Mouse (Mus musculus): Measurements from ENCODE around the gene Gcnt7. TPM values are rescaled to one million over a fixed set of nuclear protein-coding genes. Genes with fewer than 3 reads are reported as not detected.

The Gcnt7 gene
- polyA plus RNA-seq, 1 experiment from 2014 or later = 2.8 TPM

GRCm38 (mm10) chr2:172467206-172467605 lies 8.8 kb upstream of the Gcnt7 start:
- peaks cover 13% of the 10 kb centered on the region for H3K36me3 ChIP-seq (ENCODE audit: control insufficient read depth, insufficient read depth)
- no peak overlapping the region for H3K9ac ChIP-seq (replicated peaks; ENCODE audit: low read depth, low read length)
- H3K27me3 ChIP-seq (replicated peaks; ENCODE audit: control insufficient read depth, insufficient read depth, low read length) = no peaks in the 10 kb centered on the region
- H3K27ac ChIP-seq (ENCODE audit: low read length) = no peak overlapping the region
- 94% methylated on average over 5 of the region's 5 CpGs for WGBS
- no peaks in the 10 kb centered on the region for H3K9me3 ChIP-seq (ENCODE audit: control insufficient read depth, low read length)
- H3K4me3 ChIP-seq (replicated peaks; ENCODE audit: low read length) = no peak overlapping the region
- peaks cover 14% of the 10 kb centered on the region for H3K4me1 ChIP-seq (replicated peaks; ENCODE audit: control insufficient read depth, insufficient read depth, low read length)
- no peak for ATAC-seq
- H3K4me2 ChIP-seq (ENCODE audit: low read length) = no peak overlapping the region

- no peaks in the 10 kb centered on the region for H3K27me3 ChIP-seq (replicated peaks; ENCODE audit: control insufficient read depth, insufficient read depth, low read length)
- H3K4me3 ChIP-seq (replicated peaks; ENCODE audit: low read length) = no peak overlapping the region
- no peak overlapping the region for H3K4me2 ChIP-seq (ENCODE audit: low read length)
- no peak for ATAC-seq
- H3K27ac ChIP-seq (ENCODE audit: low read length) = no peak overlapping the region
- peaks cover 14% of the 10 kb centered on the region for H3K4me1 ChIP-seq (replicated peaks; ENCODE audit: control insufficient read depth, insufficient read depth, low read length)
- H3K9me3 ChIP-seq (ENCODE audit: control insufficient read depth, low read length) = no peaks in the 10 kb centered on the region
- H3K36me3 ChIP-seq (ENCODE audit: control insufficient read depth, insufficient read depth) = peaks cover 13% of the 10 kb centered on the region
- no peak overlapping the region for H3K9ac ChIP-seq (replicated peaks; ENCODE audit: low read depth, low read length)
- 62% methylated on average over 11 of the region's 11 CpGs for WGBS
Observed at GRCm38 (mm10) chr2:172466427-172467132, 8.2 kb upstream of the Gcnt7 start.

GRCm38 (mm10) chr2:172462813-172463212 lies 4.4 kb upstream of the Gcnt7 start:
- H3K36me3 ChIP-seq (ENCODE audit: control insufficient read depth, insufficient read depth) = peaks cover 7% of the 10 kb centered on the region; the same call in 1 of the 2 replicates
- H3K27ac ChIP-seq (ENCODE audit: low read length) = no peak overlapping the region
- ATAC-seq = no peak
- H3K4me2 ChIP-seq (ENCODE audit: low read length) = no peak overlapping the region
- no peak overlapping the region for H3K4me3 ChIP-seq (replicated peaks; ENCODE audit: low read length)
- no peak overlapping the region for H3K9ac ChIP-seq (replicated peaks; ENCODE audit: low read depth, low read length)
- no peaks in the 10 kb centered on the region for H3K9me3 ChIP-seq (ENCODE audit: control insufficient read depth, low read length)
- no peaks in the 10 kb centered on the region for H3K27me3 ChIP-seq (replicated peaks; ENCODE audit: control insufficient read depth, insufficient read depth, low read length)
- 96% methylated on average over 4 of the region's 4 CpGs for WGBS
- H3K4me1 ChIP-seq (replicated peaks; ENCODE audit: control insufficient read depth, insufficient read depth, low read length) = peaks cover 4% of the 10 kb centered on the region

GRCm38 (mm10) chr2:172460647-172461046 lies 2.3 kb upstream of the Gcnt7 start:
- no peak for ATAC-seq
- Histone ChIP-seq H3K9me3 (ENCODE audit: control insufficient read depth, low read length) (no peaks in the 10 kb centered on the region), H3K27ac (ENCODE audit: low read length) (no peak overlapping the region), H3K9ac (replicated peaks; ENCODE audit: low read depth, low read length) (no peak overlapping the region), H3K4me1 (replicated peaks; ENCODE audit: control insufficient read depth, insufficient read depth, low read length) (no peaks in the 10 kb centered on the region), H3K27me3 (replicated peaks; ENCODE audit: control insufficient read depth, insufficient read depth, low read length) (no peaks in the 10 kb centered on the region), H3K4me3 (replicated peaks; ENCODE audit: low read length) (no peak overlapping the region), H3K4me2 (ENCODE audit: low read length) (no peak overlapping the region), H3K36me3 (ENCODE audit: control insufficient read depth, insufficient read depth) (peaks cover 7% of the 10 kb centered on the region; the same call in 1 of the 2 replicates)
- 85% methylated on average over 2 of the region's 2 CpGs for whole genome bisulfite sequencing

- Histone ChIP-seq H3K4me3 (replicated peaks; ENCODE audit: low read length) (no peak overlapping the region), H3K36me3 (ENCODE audit: control insufficient read depth, insufficient read depth) (peaks cover 26% of the 10 kb centered on the region), H3K9me3 (ENCODE audit: control insufficient read depth, low read length) (no peaks in the 10 kb centered on the region), H3K4me2 (ENCODE audit: low read length) (no peak overlapping the region), H3K4me1 (replicated peaks; ENCODE audit: control insufficient read depth, insufficient read depth, low read length) (no peaks in the 10 kb centered on the region), H3K9ac (replicated peaks; ENCODE audit: low read depth, low read length) (no peak overlapping the region), H3K27me3 (replicated peaks; ENCODE audit: control insufficient read depth, insufficient read depth, low read length) (no peaks in the 10 kb centered on the region), H3K27ac (ENCODE audit: low read length) (no peak overlapping the region)
- 96% methylated on average over 10 of the region's 10 CpGs for WGBS
- no peak for ATAC-seq
Observed at GRCm38 (mm10) chr2:172452458-172452857, 5.9 kb downstream of the Gcnt7 start.

- Histone ChIP-seq H3K9ac (replicated peaks; ENCODE audit: low read depth, low read length) (no peak overlapping the region), H3K9me3 (ENCODE audit: control insufficient read depth, low read length) (no peaks in the 10 kb centered on the region), H3K4me3 (replicated peaks; ENCODE audit: low read length) (no peak overlapping the region), H3K27ac (ENCODE audit: low read length) (no peak overlapping the region), H3K36me3 (ENCODE audit: control insufficient read depth, insufficient read depth) (peaks cover 28% of the 10 kb centered on the region), H3K4me2 (ENCODE audit: low read length) (no peak overlapping the region), H3K27me3 (replicated peaks; ENCODE audit: control insufficient read depth, insufficient read depth, low read length) (no peaks in the 10 kb centered on the region), H3K4me1 (replicated peaks; ENCODE audit: control insufficient read depth, insufficient read depth, low read length) (no peaks in the 10 kb centered on the region)
- ATAC-seq = no peak
- 96% methylated on average over 4 of the region's 4 CpGs for WGBS
Observed at GRCm38 (mm10) chr2:172452031-172452430, 6.4 kb downstream of the Gcnt7 start.

- H3K36me3 ChIP-seq (ENCODE audit: control insufficient read depth, insufficient read depth) = peaks cover 36% of the 10 kb centered on the region
- H3K4me1 ChIP-seq (replicated peaks; ENCODE audit: control insufficient read depth, insufficient read depth, low read length) = no peaks in the 10 kb centered on the region
- ATAC-seq = no peak
- H3K4me2 ChIP-seq (ENCODE audit: low read length) = no peak overlapping the region
- H3K27me3 ChIP-seq (replicated peaks; ENCODE audit: control insufficient read depth, insufficient read depth, low read length) = no peaks in the 10 kb centered on the region
- no peak overlapping the region for H3K4me3 ChIP-seq (replicated peaks; ENCODE audit: low read length)
- no peaks in the 10 kb centered on the region for H3K9me3 ChIP-seq (ENCODE audit: control insufficient read depth, low read length)
- no peak overlapping the region for H3K27ac ChIP-seq (ENCODE audit: low read length)
- no peak overlapping the region for H3K9ac ChIP-seq (replicated peaks; ENCODE audit: low read depth, low read length)
- 92% methylated on average over 6 of the region's 6 CpGs for WGBS
Observed at GRCm38 (mm10) chr2:172450640-172451039, 7.8 kb downstream of the Gcnt7 start.

- no peak overlapping the region for H3K4me2 ChIP-seq (ENCODE audit: low read length)
- H3K27me3 ChIP-seq (replicated peaks; ENCODE audit: control insufficient read depth, insufficient read depth, low read length) = no peaks in the 10 kb centered on the region
- H3K9me3 ChIP-seq (ENCODE audit: control insufficient read depth, low read length) = no peaks in the 10 kb centered on the region
- H3K4me1 ChIP-seq (replicated peaks; ENCODE audit: control insufficient read depth, insufficient read depth, low read length) = no peaks in the 10 kb centered on the region
- H3K36me3 ChIP-seq (ENCODE audit: control insufficient read depth, insufficient read depth) = peaks cover 34% of the 10 kb centered on the region
- H3K27ac ChIP-seq (ENCODE audit: low read length) = no peak overlapping the region
- no peak for ATAC-seq
- no peak overlapping the region for H3K4me3 ChIP-seq (replicated peaks; ENCODE audit: low read length)
- 91% methylated on average over 4 of the region's 4 CpGs for WGBS
- H3K9ac ChIP-seq (replicated peaks; ENCODE audit: low read depth, low read length) = no peak overlapping the region
Observed at GRCm38 (mm10) chr2:172448329-172448728, 10.1 kb downstream of the Gcnt7 start.

GRCm38 (mm10) chr2:172447317-172447716 lies 11.1 kb downstream of the Gcnt7 start:
- 92% methylated on average over 6 of the region's 6 CpGs for WGBS
- no peaks in the 10 kb centered on the region for H3K27me3 ChIP-seq (replicated peaks; ENCODE audit: control insufficient read depth, insufficient read depth, low read length)
- ATAC-seq = no peak
- no peak overlapping the region for H3K27ac ChIP-seq (ENCODE audit: low read length)
- H3K4me2 ChIP-seq (ENCODE audit: low read length) = no peak overlapping the region
- no peak overlapping the region for H3K4me3 ChIP-seq (replicated peaks; ENCODE audit: low read length)
- H3K9ac ChIP-seq (replicated peaks; ENCODE audit: low read depth, low read length) = no peak overlapping the region
- 0 out of 2 replicates have a peak, but pooled peaks cover 2% of the 10 kb centered on the region for H3K4me1 ChIP-seq (replicated peaks; ENCODE audit: control insufficient read depth, insufficient read depth, low read length)
- peaks cover 34% of the 10 kb centered on the region for H3K36me3 ChIP-seq (ENCODE audit: control insufficient read depth, insufficient read depth)
- no peaks in the 10 kb centered on the region for H3K9me3 ChIP-seq (ENCODE audit: control insufficient read depth, low read length)

- no peak for ATAC-seq
- Histone ChIP-seq H3K36me3 (ENCODE audit: control insufficient read depth, insufficient read depth) (peaks cover 23% of the 10 kb centered on the region), H3K9me3 (ENCODE audit: control insufficient read depth, low read length) (no peaks in the 10 kb centered on the region), H3K4me3 (replicated peaks; ENCODE audit: low read length) (no peak overlapping the region), H3K4me1 (replicated peaks; ENCODE audit: control insufficient read depth, insufficient read depth, low read length) (peaks cover 15% of the 10 kb centered on the region), H3K27me3 (replicated peaks; ENCODE audit: control insufficient read depth, insufficient read depth, low read length) (no peaks in the 10 kb centered on the region), H3K27ac (ENCODE audit: low read length) (no peak overlapping the region), H3K4me2 (ENCODE audit: low read length) (no peak overlapping the region), H3K9ac (replicated peaks; ENCODE audit: low read depth, low read length) (no peak overlapping the region)
- WGBS = 93% methylated on average over 4 of the region's 4 CpGs
Observed at GRCm38 (mm10) chr2:172445617-172446016, 12.8 kb downstream of the Gcnt7 start.

Measured in forebrain, embryonic 16.5 days (tissue).